Mouse (Mus musculus) cerebellum, adult 2 months (tissue): Measurements from ENCODE around the gene Srgap3.

Source experiments
- CTCF ChIP-seq: fragments of 200-500 bp; IDR thresholded peaks from 2 replicates; pipeline ENCODE4 v1.5.1; 2011; ENCODE audit warnings: low read depth, mild to moderate bottlenecking, control low read depth, low read length, moderate library complexity, borderline replicate concordance; ENCODE audit not compliant: insufficient read depth
- POLR2A ChIP-seq: fragments of 200-500 bp; IDR thresholded peaks from 2 replicates; pipeline ENCODE4 v1.6.1; 2011; ENCODE audit warnings: low read length, control low read depth, borderline replicate concordance; ENCODE audit not compliant: insufficient read depth

DNA sequence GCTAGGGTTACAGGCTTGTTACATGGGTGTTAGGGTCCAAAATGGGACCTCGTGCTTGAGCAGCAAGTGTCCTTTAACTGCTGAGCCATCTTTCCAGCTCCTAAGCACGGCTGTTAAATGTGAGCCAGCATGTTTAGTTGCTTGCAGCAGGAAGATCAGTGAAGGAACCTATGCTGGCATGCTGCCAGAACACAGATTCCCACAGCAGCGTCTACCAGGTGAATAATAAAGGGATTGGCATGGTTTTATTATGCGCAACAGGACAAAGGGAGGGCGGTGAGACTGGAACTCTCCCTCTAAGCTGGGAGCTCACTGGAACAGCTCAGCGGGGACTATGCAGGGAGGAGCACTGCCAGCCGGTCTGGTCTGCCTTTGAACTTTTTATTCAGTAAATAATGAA lies 35.2 kb upstream of the Srgap3 start:
- TF ChIP-seq POLR2A (no peak), CTCF (no peak)
